Mouse (Mus musculus) Patski (cell line): Measurements from ENCODE around the gene Aldoart2. TPM values are rescaled to one million over a fixed set of nuclear protein-coding genes. Genes with fewer than 3 reads are reported as not detected.
"Not testable (repeated sequence)": the region's sequence is repeated elsewhere in the genome, so short reads cannot be mapped to it uniquely, and the experiment has no call there.

Experiments used
- ATAC-seq: fragments of 100-300 bp; one replicate; pipeline ENCODE4 v1.8.0; 2021
- CTCF ChIA-PET: fragments of 350-600 bp; sonication (Branson Sonifier 250); formaldehyde crosslinking; loops from one replicate; lab custom pipeline; 2022; ENCODE audit warnings: inconsistent platforms; lab: Charles Lee
- POLR2A ChIA-PET: fragments of 350-600 bp; sonication (Branson Sonifier 250); formaldehyde crosslinking; loops from one replicate; lab custom pipeline; 2022; ENCODE audit warnings: antibody characterized with exemption, inconsistent platforms; lab: Charles Lee
- DNase-seq: peaks from one replicate; pipeline ENCODE4 v3.0.0-alpha.2; 2011; ENCODE audit warnings: low read depth, low spot score
- H3K27me3 ChIP-seq: fragments of 371-371 bp; one replicate; pipeline ENCODE4 v1.5.1; 2021
- CTCF ChIP-seq: fragments of 100-300 bp; IDR thresholded peaks from one replicate; pipeline ENCODE4 v1.5.1; 2021
- in situ Hi-C: fragments of 300-500 bp; cut with MboI; formaldehyde crosslinking; loops from 3 replicates; pipeline ENCODE4 v1.11.1; 2018; ENCODE audit warnings: low pct_unique_long_range_greater_than_20kb, mixed read lengths
- polyA plus RNA-seq: library from polyadenylated mRNA; unstranded; gene quantifications from one replicate; pipeline ENCODE4 v1.2.3, GENCODE M21; 2021

The Aldoart2 gene
- polyA plus RNA-seq, 1 experiment from 2014 or later, result 12.8 TPM

DNA sequence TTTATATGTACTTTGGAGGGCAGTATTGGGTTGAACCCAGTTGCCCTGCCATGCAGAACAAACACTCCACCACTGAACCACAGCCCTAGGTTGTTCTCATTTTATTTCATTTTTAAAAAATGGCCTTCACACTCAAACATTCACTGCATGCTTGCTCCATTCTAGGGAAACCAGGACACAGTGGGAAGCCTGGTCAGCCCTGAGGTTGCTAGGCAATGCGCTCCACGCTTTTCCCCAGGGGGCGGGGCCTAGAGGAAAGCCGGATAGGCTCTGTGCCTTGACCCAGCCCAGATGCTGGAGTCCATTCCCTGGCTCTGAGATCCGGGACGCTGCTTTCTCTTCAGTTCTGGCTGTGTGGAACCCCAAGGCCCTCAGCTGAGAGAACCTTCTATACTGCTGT lies 8.8 kb downstream of the Aldoart2 start:
- ATAC-seq, result no peak
- CTCF ChIA-PET, result no interaction called here
- in situ Hi-C loops, result no loop called here
- H3K27me3 ChIP-seq, result peaks cover 35% of the 10 kb centered on the region
- TF ChIP-seq CTCF, result no peak
- POLR2A ChIA-PET, result no interaction called here
- DNase-seq, result no peak

DNA sequence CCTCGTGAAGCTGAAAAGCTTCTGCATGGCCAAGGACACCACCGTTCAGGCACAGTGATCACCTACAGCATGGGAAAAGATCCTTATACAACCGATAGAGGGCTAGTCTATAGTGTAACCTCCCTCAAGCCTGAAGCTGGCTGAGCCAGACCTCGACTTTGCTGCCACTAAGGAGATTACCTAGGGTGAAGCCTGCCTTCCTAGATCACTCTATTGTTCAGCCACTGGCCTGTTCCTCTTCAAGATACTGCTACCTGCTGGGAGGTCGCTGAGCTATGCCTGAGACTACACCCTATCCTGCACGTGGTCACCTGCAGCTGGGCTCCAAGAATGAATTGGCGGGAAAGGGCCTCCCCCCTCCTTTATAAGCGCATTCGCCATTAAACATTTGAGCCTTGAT lies 21.9 kb downstream of the Aldoart2 start:
- ATAC-seq, DNase-seq, POLR2A ChIA-PET, in situ Hi-C loops, CTCF ChIA-PET: not testable (repeated sequence)
- H3K27me3 ChIP-seq, result peaks cover 18% of the 10 kb centered on the region

DNA sequence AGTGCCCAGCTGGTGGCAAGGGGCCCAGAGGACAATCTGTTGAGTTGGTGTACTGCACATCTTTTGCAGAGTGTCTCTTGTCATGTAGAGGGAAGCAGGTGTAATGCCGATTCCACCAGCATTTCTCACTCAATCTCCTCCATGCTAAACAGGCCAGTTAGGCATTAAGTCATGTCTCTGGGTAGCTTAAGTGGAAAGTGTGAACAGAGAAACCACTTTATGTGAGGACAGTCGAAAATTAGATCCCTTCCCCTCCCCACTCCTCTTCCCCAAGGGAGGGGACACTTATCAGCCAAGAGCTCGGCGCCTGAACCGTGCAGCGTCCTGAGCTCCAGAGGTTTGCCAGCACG lies 33.5 kb downstream of the Aldoart2 start:
- no peak for ATAC-seq
- in situ Hi-C loops, result no loop called here
- no peak for TF ChIP-seq CTCF
- ChIA-PET POLR2A (no interaction called here), CTCF (no interaction called here)
- no peak for DNase-seq
- H3K27me3 ChIP-seq, result no peaks in the 10 kb centered on the region

DNA sequence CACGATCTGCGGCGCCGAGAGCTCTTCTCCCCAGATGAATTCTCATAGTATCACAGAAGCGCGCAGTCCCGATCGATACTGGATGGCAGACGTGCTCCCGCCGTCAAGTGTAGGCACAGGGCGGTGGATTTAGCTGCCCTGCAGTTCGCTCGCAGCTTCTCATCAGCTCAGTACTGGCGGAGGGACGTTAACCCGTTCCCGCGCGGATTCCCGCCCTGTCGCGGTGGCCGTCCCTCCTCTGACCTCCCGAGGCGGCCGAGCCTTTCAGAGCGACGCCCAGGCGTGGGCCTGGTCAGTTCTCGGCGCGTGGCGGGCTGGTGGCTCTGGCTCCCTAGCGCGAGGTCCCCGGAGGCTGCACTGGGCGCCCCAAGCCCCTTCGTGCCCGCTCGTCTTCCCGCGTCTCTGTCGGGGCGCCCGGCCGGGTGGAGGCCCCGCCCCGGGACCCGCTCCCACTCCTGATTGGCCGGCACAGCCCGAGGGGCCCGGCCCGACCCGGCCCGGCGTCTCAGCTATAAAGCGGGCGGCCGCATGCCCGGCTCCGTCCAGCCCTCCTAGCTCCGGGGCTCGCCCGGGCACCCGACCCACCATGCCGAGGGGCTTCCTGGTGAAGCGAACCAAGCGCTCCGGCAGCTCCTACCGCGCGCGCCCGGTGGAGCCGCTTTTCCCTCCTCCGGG lies 34.0 kb downstream of the Aldoart2 start, which contains the start of gene Insm2:
TSS of gene Insm2 (plus strand) at position 541 of the 675 bp plus-strand sequence.
- no peak for DNase-seq
- in situ Hi-C loops, result no loop called here
- ChIA-PET POLR2A (no interaction called here), CTCF (no interaction called here)
- no peaks in the 10 kb centered on the region for H3K27me3 ChIP-seq
- ATAC-seq, result no peak
- TF ChIP-seq CTCF, result no peak

DNA sequence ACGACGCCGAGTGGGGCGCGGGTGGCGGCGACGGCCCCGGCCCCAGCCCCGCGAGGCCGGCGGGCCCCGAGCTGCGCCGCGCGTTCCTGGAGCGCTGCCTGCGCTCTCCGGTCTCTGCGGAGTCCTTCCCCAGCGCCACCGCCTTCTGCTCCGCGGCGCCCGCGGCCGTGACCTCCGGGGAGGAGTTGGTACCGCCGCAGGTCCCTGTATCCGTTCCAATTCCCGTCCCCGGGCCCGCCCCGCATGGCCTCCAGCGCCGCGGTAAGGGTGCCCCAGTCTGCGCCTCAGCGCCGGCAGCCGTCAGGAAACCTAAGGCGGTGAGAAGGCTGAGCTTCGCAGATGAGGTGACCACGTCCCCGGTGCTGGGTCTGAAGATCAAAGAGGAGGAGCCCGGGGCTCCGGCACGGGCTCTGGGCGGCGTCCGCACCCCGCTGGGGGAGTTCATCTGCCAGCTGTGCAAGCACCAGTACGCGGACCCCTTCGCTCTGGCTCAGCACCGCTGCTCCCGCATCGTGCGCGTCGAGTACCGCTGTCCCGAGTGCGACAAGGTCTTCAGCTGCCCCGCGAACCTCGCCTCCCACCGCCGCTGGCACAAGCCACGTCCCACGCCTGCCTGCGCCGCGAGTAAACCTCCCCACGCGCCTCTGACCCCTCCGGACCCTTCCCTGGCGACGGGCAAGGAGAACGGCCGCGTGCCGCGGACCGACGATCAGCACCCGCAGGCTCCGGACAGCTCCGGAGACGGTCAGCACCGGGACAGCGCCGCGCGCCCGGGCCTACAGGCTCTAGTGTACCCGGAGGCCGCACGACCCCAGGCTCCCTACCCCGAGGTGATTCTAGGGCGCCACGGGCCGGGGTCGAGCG lies 34.8 kb downstream of the Aldoart2 start:
- DNase-seq (no peak), ATAC-seq (no peak)

DNA sequence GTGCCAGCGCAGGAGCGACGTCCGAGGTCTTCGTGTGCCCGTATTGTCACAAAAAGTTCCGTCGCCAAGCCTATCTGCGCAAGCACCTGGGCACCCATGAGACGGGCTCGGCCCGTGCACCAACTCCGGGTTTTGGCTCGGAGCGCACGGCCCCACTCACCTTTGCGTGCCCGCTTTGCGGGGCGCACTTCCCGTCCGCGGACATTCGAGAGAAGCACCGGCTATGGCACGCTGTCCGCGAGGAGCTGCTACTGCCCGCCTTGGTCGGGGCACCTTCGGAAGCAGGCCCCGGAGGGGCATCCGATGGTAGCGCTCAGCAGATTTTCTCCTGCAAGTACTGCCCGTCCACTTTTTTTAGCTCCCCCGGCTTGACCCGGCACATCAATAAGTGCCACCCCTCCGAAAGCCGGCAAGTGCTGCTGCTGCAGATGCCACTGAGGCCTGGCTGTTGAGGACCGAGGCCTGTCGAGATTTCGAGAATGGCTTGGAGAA lies 35.5 kb downstream of the Aldoart2 start:
- TF ChIP-seq CTCF, result no peak
- in situ Hi-C loops, result no loop called here
- ATAC-seq, result no peak
- ChIA-PET POLR2A (no interaction called here), CTCF (interaction anchor here (1.0 kb wide), 1 partner anchor 9 kb away, joined by 3 read pairs; no protein-coding TSS in a partner anchor)
- no peaks in the 10 kb centered on the region for H3K27me3 ChIP-seq
- no peak for DNase-seq

More for the DNA sequence above, 34.8 kb downstream of the Aldoart2 start:
- no peak for TF ChIP-seq CTCF
- in situ Hi-C loops, result no loop called here
- ChIA-PET CTCF (no interaction called here), POLR2A (no interaction called here)
- H3K27me3 ChIP-seq, result no peaks in the 10 kb centered on the region

DNA sequence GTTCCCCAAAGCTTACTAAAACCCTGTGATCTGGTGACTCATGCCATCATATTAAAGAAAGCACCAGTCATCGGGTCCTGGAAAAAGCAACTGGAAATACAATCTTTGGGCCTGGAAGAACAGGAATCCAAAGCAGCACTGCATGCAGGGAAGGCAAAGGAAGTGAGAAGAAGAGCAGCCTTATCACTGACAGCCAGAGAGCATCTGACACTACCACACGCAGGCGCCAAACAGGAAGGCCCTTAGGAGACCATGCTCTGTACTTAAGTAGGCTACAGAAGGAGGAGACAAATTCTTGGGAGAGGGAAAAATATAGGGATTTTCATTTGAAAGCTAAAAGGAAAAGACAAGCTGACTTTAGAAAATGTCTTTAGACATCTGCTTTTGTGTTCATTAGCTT lies 39.4 kb downstream of the Aldoart2 start:
- POLR2A ChIA-PET, result no interaction called here
- H3K27me3 ChIP-seq, result no peaks in the 10 kb centered on the region
- no peak for DNase-seq
- TF ChIP-seq CTCF, result no peak
- CTCF ChIA-PET, result no interaction called here
- ATAC-seq, result no peak
- in situ Hi-C loops, result no loop called here

DNA sequence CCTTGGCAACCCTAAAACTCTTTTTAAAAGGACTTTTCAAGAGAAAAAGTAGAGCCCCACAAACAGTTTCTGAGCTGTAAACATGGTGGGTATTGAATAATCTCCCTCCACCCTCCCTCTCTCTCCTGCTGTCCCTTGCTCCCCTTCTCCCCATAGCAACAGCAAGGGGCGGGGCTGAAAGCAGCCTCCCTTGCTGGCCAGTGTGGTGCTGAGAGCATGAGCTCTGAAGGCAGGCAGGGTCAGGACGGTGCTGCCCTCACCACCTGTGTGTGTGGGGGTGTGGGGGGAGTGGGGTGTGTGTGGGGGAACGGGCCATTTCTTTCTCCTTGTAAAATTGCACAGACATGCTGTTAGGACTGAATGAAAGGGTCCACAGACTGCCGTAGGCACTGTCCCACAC lies 42.9 kb downstream of the Aldoart2 start:
- no peak for TF ChIP-seq CTCF
- POLR2A ChIA-PET, result no interaction called here
- DNase-seq, result no peak
- CTCF ChIA-PET, result no interaction called here
- in situ Hi-C loops, result no loop called here
- no peak for ATAC-seq
- H3K27me3 ChIP-seq, result no peaks in the 10 kb centered on the region

DNA sequence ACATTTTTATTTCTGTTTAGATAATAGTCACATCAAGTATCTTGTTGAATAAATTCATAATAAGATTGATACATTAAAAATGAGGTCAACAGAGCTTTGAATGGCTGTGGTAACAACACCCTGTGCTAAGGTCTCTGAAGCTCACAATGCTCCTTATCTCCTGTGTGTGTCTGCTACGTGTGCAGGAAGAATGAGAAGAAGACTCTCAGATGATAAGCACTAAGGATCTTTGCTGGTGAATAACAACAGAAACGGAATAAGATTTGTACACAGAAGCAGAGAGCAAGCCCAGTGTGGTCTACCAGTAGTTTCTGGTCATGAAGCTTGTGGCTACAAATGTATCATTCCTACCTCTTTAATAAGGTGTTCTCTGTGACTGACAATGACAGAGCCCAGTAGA lies 45.8 kb downstream of the Aldoart2 start:
- DNase-seq, result no peak
- TF ChIP-seq CTCF, result no peak
- ATAC-seq, result no peak
- ChIA-PET CTCF (no interaction called here), POLR2A (no interaction called here)
- H3K27me3 ChIP-seq, result no peaks in the 10 kb centered on the region
- in situ Hi-C loops, result no loop called here

Other genes starting within 250 kb of the Aldoart2 start
- gene Psma6, start 181.0 kb upstream of the Aldoart2 start, polyA plus RNA-seq, result 212 TPM
- 47.7 TPM for gene Nfkbia, start 72.6 kb upstream of the Aldoart2 start, polyA plus RNA-seq
- gene Insm2, start 34.2 kb downstream of the Aldoart2 start, polyA plus RNA-seq, result 0.03 TPM